8 mouse cellular contexts compared by ENCODE assay signal in genomic region chr1:74387386-74387988, GRCm38 (mm10). TPM values are rescaled to one million over a fixed set of nuclear protein-coding genes. Genes with fewer than 3 reads are reported as not detected.
A peak's percentile ranks its signal among the peaks of the same experiment; 100 is the strongest.
DNase-seq lines count a peak whose midpoint lies in the region; ATAC-seq and TF ChIP-seq lines count a peak whose summit lies in the region.

No protein-coding gene starts in this region.

- H3K9me3 ChIP-seq in hindbrain, embryonic 12.5 days (replicated peaks), result no peaks in the 10 kb centered on the region
- no peaks in the 10 kb centered on the region for H3K9me3 ChIP-seq in midbrain, embryonic 14.5 days (ENCODE audit: control insufficient read depth, low read length)

- intact Hi-C loops in left cerebral cortex, postnatal 4 days (cut with DNase I), result no loop called here

- H3K4me2 ChIP-seq in hindbrain, embryonic 12.5 days (replicated peaks), result peak overlapping the region; percentile 53
- peak overlapping the region; percentile 74 for H3K4me2 ChIP-seq in midbrain, embryonic 14.5 days (ENCODE audit: low read length)

- H3K4me3 ChIP-seq in kidney, adult 2 months (ENCODE audit: insufficient read depth, low read depth, low read length), result peak overlapping the region; percentile 46
- peak overlapping the region; percentile 65 for H3K4me3 ChIP-seq in bone marrow macrophage, adult 2 months (ENCODE audit: insufficient read depth, low read length)
- H3K4me3 ChIP-seq in hindbrain, embryonic 12.5 days, result peak overlapping the region; percentile 49
- no peak overlapping the region; the same call in 1 of the 2 replicates for H3K4me3 ChIP-seq in midbrain, embryonic 14.5 days (replicated peaks; ENCODE audit: low read depth, low read length)

- peak overlapping the region; percentile 50; the same call in 1 of the 2 replicates for H3K9ac ChIP-seq in hindbrain, embryonic 12.5 days
- no peak overlapping the region for H3K9ac ChIP-seq in midbrain, embryonic 14.5 days (replicated peaks; ENCODE audit: low read length)

- peak overlapping the region; percentile 99 for H3K27ac ChIP-seq in kidney, adult 2 months (ENCODE audit: insufficient read depth, low read depth, low read length)
- peak overlapping the region; percentile 97 for H3K27ac ChIP-seq in bone marrow macrophage, adult 2 months (ENCODE audit: insufficient read depth, low read depth, low read length)
- H3K27ac ChIP-seq in hindbrain, embryonic 12.5 days, result peak overlapping the region; percentile 92
- no peak overlapping the region; the same call in 1 of the 2 replicates for H3K27ac ChIP-seq in midbrain, embryonic 14.5 days (replicated peaks; ENCODE audit: low read depth, low read length)

- no peaks in the 10 kb centered on the region for H3K27me3 ChIP-seq in kidney, adult 2 months (replicated peaks; ENCODE audit: control insufficient read depth, insufficient read depth, low read length)
- peaks cover 25% of the 10 kb centered on the region; the same call in 1 of the 2 replicates for H3K27me3 ChIP-seq in hindbrain, embryonic 12.5 days
- peaks cover 8% of the 10 kb centered on the region; the same call in 1 of the 2 replicates for H3K27me3 ChIP-seq in midbrain, embryonic 14.5 days (ENCODE audit: control insufficient read depth, insufficient read depth, low read length)

- DNase-seq in kidney, adult 2 months, result no peak
- DNase-seq in kidney, postnatal 25 days, result no peak
- no peak for DNase-seq in midbrain, embryonic 14.5 days
- DNase-seq in urinary bladder, postnatal 14 days (ENCODE audit: low spot score), result no peak
- DNase-seq in left cerebral cortex, postnatal 4 days, result no peak
- DNase-seq in layer of hippocampus, adult 18-20 months (ENCODE audit: low spot score in 2 of 2), result no peak

- H3K4me1 ChIP-seq in kidney, adult 2 months (ENCODE audit: control insufficient read depth, insufficient read depth, low read length), result peaks cover 4% of the 10 kb centered on the region; the same call in 1 of the 2 replicates
- H3K4me1 ChIP-seq in bone marrow macrophage, adult 2 months (ENCODE audit: control insufficient read depth, insufficient read depth, low read length), result peaks cover 15% of the 10 kb centered on the region
- peaks cover 20% of the 10 kb centered on the region for H3K4me1 ChIP-seq in hindbrain, embryonic 12.5 days
- peaks cover 6% of the 10 kb centered on the region for H3K4me1 ChIP-seq in midbrain, embryonic 14.5 days (ENCODE audit: control insufficient read depth, insufficient read depth, low read length)

- no peaks in the 10 kb centered on the region for H3K36me3 ChIP-seq in kidney, adult 2 months (ENCODE audit: control insufficient read depth, insufficient read depth, low read length)
- H3K36me3 ChIP-seq in hindbrain, embryonic 12.5 days, result no peaks in the 10 kb centered on the region
- no peaks in the 10 kb centered on the region for H3K36me3 ChIP-seq in midbrain, embryonic 14.5 days (ENCODE audit: control insufficient read depth, insufficient read depth, low read length)

- ATAC-seq in hindbrain, embryonic 12.5 days (ENCODE audit: low FRiP score), result no peak
- no peak for ATAC-seq in midbrain, embryonic 14.5 days (ENCODE audit: low FRiP score, low TSS enrichment)

- TF ChIP-seq POLR2A in kidney, adult 2 months (IDR thresholded peaks at IDR 0.05; ENCODE audit: low read depth, low read length), result no peak
- no peak for TF ChIP-seq POLR2A in bone marrow macrophage, adult 2 months (IDR thresholded peaks at IDR 0.05; ENCODE audit: borderline replicate concordance, low read depth, low read length)

- 51% methylated on average over 15 of the region's 15 CpGs for WGBS in kidney, adult 2 months
- 51% methylated on average over 15 of the region's 15 CpGs for WGBS in hindbrain, embryonic 12.5 days
- WGBS in midbrain, embryonic 14.5 days, result 48% methylated on average over 15 of the region's 15 CpGs

- no peak for TF ChIP-seq CTCF in kidney, adult 2 months (conservative IDR thresholded peaks at IDR 0.05; ENCODE audit: insufficient read depth, insufficient read length, low read depth, low read length)
- TF ChIP-seq CTCF in bone marrow macrophage, adult 2 months (IDR thresholded peaks at IDR 0.05; ENCODE audit: low read depth, low read length), result no peak

RNA-seq across cellular contexts. Expression of gene Ctdsp1, which starts 3.8 kb away (rescaled TPM):
- 185 and 187 TPM in 2 replicates for polyA plus RNA-seq in kidney, adult 2 months (2012; rRNA removed)
- polyA plus RNA-seq in bone marrow macrophage, adult 2 months (2012; ENCODE audit: insufficient read depth, insufficient read length, missing spikeins), result 119 and 123 TPM in 2 replicates
- polyA plus RNA-seq in hindbrain, embryonic 12.5 days (2016; fragmentation: Nextera tagmentation; extraction: Ambion mirVana), result 38.8 and 39.2 TPM in 2 replicates
- 8.6 and 17.1 TPM in 2 replicates for polyA plus RNA-seq in midbrain, embryonic 14.5 days (2014; fragmentation: Nextera tagmentation; extraction: Ambion mirVana)
- total RNA-seq in left cerebral cortex, postnatal 4 days (2021), result 10 to 100 TPM; 19.2 to 20.8 TPM
- 10 to 100 TPM; 28.9 to 29.1 TPM for total RNA-seq in layer of hippocampus, adult 18-20 months (2021)

RNA-seq across cellular contexts. Expression of gene Slc11a1, which starts 12.5 kb away (rescaled TPM):
- 13.4 and 15.3 TPM in 2 replicates for polyA plus RNA-seq in kidney, adult 2 months (2012; rRNA removed)
- polyA plus RNA-seq in bone marrow macrophage, adult 2 months (2012; ENCODE audit: insufficient read depth, insufficient read length, missing spikeins), result 539 and 588 TPM in 2 replicates
- polyA plus RNA-seq in hindbrain, embryonic 12.5 days (2016; fragmentation: Nextera tagmentation; extraction: Ambion mirVana), result 2.0 and 2.2 TPM in 2 replicates
- 0.51 and 2.7 TPM in 2 replicates for polyA plus RNA-seq in midbrain, embryonic 14.5 days (2014; fragmentation: Nextera tagmentation; extraction: Ambion mirVana)
- total RNA-seq in left cerebral cortex, postnatal 4 days (2021), result 1 to 10 TPM; 1.2 to 2.2 TPM
- 1 to 10 TPM; 3.2 to 4.5 TPM for total RNA-seq in layer of hippocampus, adult 18-20 months (2021)

RNA-seq across cellular contexts. Expression of gene Vil1, which starts 21.7 kb away (rescaled TPM):
- 69.8 and 75.0 TPM in 2 replicates for polyA plus RNA-seq in kidney, adult 2 months (2012; rRNA removed)
- polyA plus RNA-seq in bone marrow macrophage, adult 2 months (2012; ENCODE audit: insufficient read depth, insufficient read length, missing spikeins), result not detected in 2 replicates
- 0.09 and 0.14 TPM in 2 replicates for polyA plus RNA-seq in hindbrain, embryonic 12.5 days (2016; fragmentation: Nextera tagmentation; extraction: Ambion mirVana)
- polyA plus RNA-seq in midbrain, embryonic 14.5 days (2014; fragmentation: Nextera tagmentation; extraction: Ambion mirVana), result 0.09 and 0.30 TPM in 2 replicates
- under 1 TPM; 0.72 to 0.81 TPM for total RNA-seq in left cerebral cortex, postnatal 4 days (2021)
- total RNA-seq in layer of hippocampus, adult 18-20 months (2021), result under 1 TPM; 0.32 to 0.36 TPM

RNA-seq across cellular contexts. Expression of gene Catip, which starts 25.6 kb away (rescaled TPM):
- polyA plus RNA-seq in kidney, adult 2 months (2012; rRNA removed), result 0.33 and 0.43 TPM in 2 replicates
- 0.60 and 0.76 TPM in 2 replicates for polyA plus RNA-seq in bone marrow macrophage, adult 2 months (2012; ENCODE audit: insufficient read depth, insufficient read length, missing spikeins)
- polyA plus RNA-seq in hindbrain, embryonic 12.5 days (2016; fragmentation: Nextera tagmentation; extraction: Ambion mirVana), result 1.4 and 1.5 TPM in 2 replicates
- 0.30 and 0.57 TPM in 2 replicates for polyA plus RNA-seq in midbrain, embryonic 14.5 days (2014; fragmentation: Nextera tagmentation; extraction: Ambion mirVana)
- total RNA-seq in left cerebral cortex, postnatal 4 days (2021), result 1 to 10 TPM in 1 of 2 experiments, under 1 TPM in 1; 0.74 to 1.1 TPM
- 1 to 10 TPM; 1.0 to 1.2 TPM for total RNA-seq in layer of hippocampus, adult 18-20 months (2021)

Comparison
In these comparisons a context has a peak if more than half of its experiments do, and no peak if none do; other contexts are left out.
1. RNA of gene Slc11a1, which starts 12.5 kb away (polyA plus RNA-seq): 539 to 588 TPM in bone marrow macrophage, adult 2 months; 13.4 to 15.3 TPM in kidney, adult 2 months, 0.51 to 2.7 TPM in midbrain, embryonic 14.5 days and 2.0 to 2.2 TPM in hindbrain, embryonic 12.5 days; every median in the first group is over 10 times any median in the second.
2. RNA of gene Vil1, which starts 21.7 kb away (polyA plus RNA-seq): 69.8 to 75.0 TPM in kidney, adult 2 months; 0.09 to 0.30 TPM in midbrain, embryonic 14.5 days, not detected in bone marrow macrophage, adult 2 months and 0.09 to 0.14 TPM in hindbrain, embryonic 12.5 days; every median in the first group is over 10 times any median in the second.